Mouse (Mus musculus) cerebellum, adult 2 months (tissue): ENCODE results near the gene Letmd1. TPM values are rescaled to one million over a fixed set of nuclear protein-coding genes. Genes with fewer than 3 reads are reported as not detected.
"Not testable (repeated sequence)": the region's sequence is repeated elsewhere in the genome, so short reads cannot be mapped to it uniquely, and the experiment has no call there.

Source experiments
- DNase-seq, 2 experiments: peaks; one replicate each; pipeline ENCODE4 v3.0.0; 2021
- H3K27ac ChIP-seq: fragments of 200-500 bp; 2 replicates; pipeline ENCODE4 v1.5.1; 2012; ENCODE audit warnings: low read length, control low read depth, inconsistent platforms; ENCODE audit not compliant: insufficient read depth
- H3K27me3 ChIP-seq: fragments of 200-500 bp; 2 replicates; pipeline ENCODE4 v1.6.1; 2012; ENCODE audit warnings: inconsistent platforms, mild to moderate bottlenecking, low read length, moderate library complexity; ENCODE audit not compliant: control insufficient read depth, insufficient read depth
- H3K4me1 ChIP-seq: fragments of 200-500 bp; 2 replicates; pipeline ENCODE4 v1.6.1; 2011; ENCODE audit warnings: low read length; ENCODE audit not compliant: control insufficient read depth, insufficient read depth
- H3K4me3 ChIP-seq: fragments of 200-500 bp; replicated peaks from 2 replicates; pipeline ENCODE3; 2011; ENCODE audit warnings: mild to moderate bottlenecking, low read depth, low read length, control low read depth; ENCODE audit not compliant: insufficient read depth
- CTCF ChIP-seq: fragments of 200-500 bp; IDR thresholded peaks from 2 replicates; pipeline ENCODE4 v1.5.1; 2011; ENCODE audit warnings: low read depth, mild to moderate bottlenecking, control low read depth, low read length, moderate library complexity, borderline replicate concordance; ENCODE audit not compliant: insufficient read depth
- POLR2A ChIP-seq: fragments of 200-500 bp; IDR thresholded peaks from 2 replicates; pipeline ENCODE4 v1.6.1; 2011; ENCODE audit warnings: low read length, control low read depth, borderline replicate concordance; ENCODE audit not compliant: insufficient read depth
- WGBS: fragments of 180-500 bp; shearing (Covaris S2); methylation state at CpG from one replicate; pipeline ENCODE4 v1.1.7; 2018; 5-methylcytosine and 5-hydroxymethylcytosine counted together
- polyA plus RNA-seq: library from polyadenylated mRNA; depleted of rRNA; stranded (reverse); fragments of >200 nt; gene quantifications from 2 replicates; pipeline ENCODE4 v1.2.3, GENCODE M21; 2012

The Letmd1 gene
- polyA plus RNA-seq, 1 experiment, result 67.0 TPM

- Histone ChIP-seq H3K27ac (no peak overlapping the region), H3K4me3 (no peak overlapping the region), H3K4me1 (peaks cover 21% of the 10 kb centered on the region), H3K27me3 (no peaks in the 10 kb centered on the region)
- no peak for DNase-seq
- TF ChIP-seq POLR2A (no peak), CTCF (no peak)
- WGBS, result 41% methylated on average over 15 of the region's 15 CpGs
Measured at GRCm38 (mm10) chr15:100489263-100489662, 20.4 kb downstream of the Letmd1 start.

GRCm38 (mm10) chr15:100491966-100492365 is 23.1 kb downstream of the Letmd1 start:
- TF ChIP-seq POLR2A (no peak), CTCF (no peak)
- Histone ChIP-seq H3K27me3 (no peaks in the 10 kb centered on the region), H3K4me3 (no peak overlapping the region), H3K27ac (no peak overlapping the region), H3K4me1 (peaks cover 21% of the 10 kb centered on the region)
- 82% methylated on average over 9 of the region's 9 CpGs for WGBS
- no peak for DNase-seq

- Histone ChIP-seq H3K4me1 (peaks cover 14% of the 10 kb centered on the region; the same call in 1 of the 2 replicates), H3K27me3 (no peaks in the 10 kb centered on the region)
- DNase-seq, result no peak
Measured at GRCm38 (mm10) chr15:100494647-100495046, 25.8 kb downstream of the Letmd1 start.

GRCm38 (mm10) chr15:100495102-100495501 is 26.3 kb downstream of the Letmd1 start, which contains the start of gene Csrnp2:
Csrnp2 (minus strand) TSS chr15:100495488.
- TF ChIP-seq CTCF, result no peak
- peak; percentile 99 for TF ChIP-seq POLR2A
- Histone ChIP-seq H3K4me3 (peak within 1 kb of the TSS; percentile 60), H3K27ac (peak within 1 kb of the TSS; percentile 49), H3K4me1 (peaks cover 12% of the 10 kb centered on the region; the same call in 1 of the 2 replicates), H3K27me3 (no peaks in the 10 kb centered on the region)
- DNase-seq, result peak; percentile 94 to 95
- 2% methylated on average over 40 of the region's 40 CpGs for WGBS

More at GRCm38 (mm10) chr15:100494647-100495046, 25.8 kb downstream of the Letmd1 start:
- 1% methylated on average over 29 of the region's 29 CpGs for WGBS
- TF ChIP-seq CTCF (no peak), POLR2A (no peak)
- peak overlapping the region; percentile 31; the same call in 1 of the 2 replicates for H3K27ac ChIP-seq
- H3K4me3 ChIP-seq, result peak overlapping the region; percentile 60

GRCm38 (mm10) chr15:100499506-100499905 is 30.7 kb downstream of the Letmd1 start:
- WGBS, result 88% methylated on average over 8 of the region's 8 CpGs
- DNase-seq, H3K4me3 ChIP-seq, H3K4me1 ChIP-seq, H3K27ac ChIP-seq, H3K27me3 ChIP-seq: not testable (repeated sequence)

DNA sequence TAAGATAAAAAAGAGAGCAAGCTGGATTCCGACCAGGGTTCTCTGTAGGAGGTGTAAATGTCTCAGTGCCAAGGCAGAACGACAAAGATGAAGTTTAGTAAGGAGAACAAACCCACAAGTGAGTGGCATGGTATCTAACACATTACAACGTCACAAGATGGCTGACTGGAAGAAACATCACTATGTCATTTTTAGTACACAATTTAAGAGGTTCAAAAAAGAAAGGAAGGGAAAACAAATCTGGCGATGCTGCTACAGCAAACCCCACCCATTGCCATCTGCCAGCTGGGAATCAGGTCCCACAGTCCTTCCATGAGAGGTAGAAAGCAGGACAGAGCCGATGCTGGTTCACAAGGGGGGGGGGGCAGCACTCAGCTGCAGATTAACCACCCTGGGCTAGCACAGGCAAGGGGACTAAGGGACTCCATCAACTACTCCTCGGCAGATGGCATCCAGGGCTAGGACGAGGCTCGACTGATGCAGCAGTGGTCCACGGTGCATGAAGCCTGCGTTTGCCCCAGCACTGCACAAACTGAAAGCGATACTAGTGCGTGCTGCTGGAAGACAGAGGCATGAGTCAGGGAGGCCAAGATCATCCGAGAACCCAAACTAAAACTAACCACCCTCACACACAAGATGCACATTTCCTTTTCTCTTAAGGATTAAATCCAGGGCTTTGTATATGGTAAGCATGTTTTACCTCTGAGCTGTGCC is 39.8 kb downstream of the Letmd1 start:
- TF ChIP-seq POLR2A (no peak), CTCF (no peak)
- H3K27me3 ChIP-seq, result no peaks in the 10 kb centered on the region
- WGBS, result 46% methylated on average over 13 of the region's 13 CpGs
- no peak overlapping the region for H3K4me3 ChIP-seq
- no peak for DNase-seq
- H3K4me1 ChIP-seq, result peaks cover 6% of the 10 kb centered on the region; the same call in 1 of the 2 replicates
- H3K27ac ChIP-seq, result no peak overlapping the region

DNA sequence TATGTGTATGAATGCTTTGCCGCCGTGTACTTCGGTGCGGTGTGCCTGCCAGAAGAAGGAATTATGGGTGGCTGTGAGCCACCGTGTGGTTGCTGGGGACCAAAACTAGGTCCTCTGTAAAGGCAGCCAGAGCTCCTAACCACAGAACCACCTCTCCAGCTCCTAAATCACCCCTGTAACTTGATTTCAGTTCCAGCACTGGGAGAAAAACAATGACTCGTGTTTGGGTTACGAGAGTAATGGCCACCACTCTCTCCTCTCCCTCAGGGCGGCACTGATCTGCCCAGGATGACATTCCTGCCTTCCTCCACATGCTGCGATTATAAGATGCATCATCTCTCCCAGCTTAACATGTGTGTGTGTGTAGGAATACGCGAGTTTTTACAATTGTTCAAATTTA is 41.2 kb downstream of the Letmd1 start:
- 96% methylated on average over 11 of the region's 11 CpGs for WGBS
- no peak for DNase-seq
- H3K4me3 ChIP-seq, result no peak overlapping the region
- no peaks in the 10 kb centered on the region for H3K27me3 ChIP-seq
- no peak overlapping the region for H3K27ac ChIP-seq
- TF ChIP-seq POLR2A (no peak), CTCF (no peak)
- peaks cover 6% of the 10 kb centered on the region; the same call in 1 of the 2 replicates for H3K4me1 ChIP-seq

DNA sequence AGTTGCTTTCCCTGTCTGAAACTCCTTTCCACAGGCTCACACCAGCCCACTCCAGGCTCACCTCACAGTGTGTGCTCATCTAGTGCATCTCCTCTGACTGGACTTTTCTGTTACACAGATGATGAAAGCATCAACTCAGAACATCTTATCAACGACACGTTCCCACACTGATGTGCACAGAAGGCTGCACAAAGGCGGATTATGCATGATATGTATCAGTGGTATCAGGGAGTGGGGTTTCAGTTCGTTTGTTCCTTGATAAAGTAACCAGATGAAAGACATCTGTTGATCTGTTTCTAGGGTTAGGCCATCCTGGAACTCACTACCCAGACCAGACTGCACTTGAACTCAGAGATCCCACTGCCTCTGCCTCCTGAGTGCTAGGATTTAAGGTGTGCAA is 44.6 kb downstream of the Letmd1 start:
- WGBS, result 94% methylated on average over 4 of the region's 4 CpGs
- Histone ChIP-seq H3K4me1 (peaks cover 5% of the 10 kb centered on the region; the same call in 1 of the 2 replicates), H3K27ac (no peak overlapping the region), H3K4me3 (no peak overlapping the region), H3K27me3 (no peaks in the 10 kb centered on the region; the same call in 1 of the 2 replicates)
- DNase-seq, result no peak
- TF ChIP-seq CTCF, result no peak
- TF ChIP-seq POLR2A, result no peak
